Mouse (Mus musculus) bone marrow macrophage, adult 2 months (primary cell): ENCODE data around the gene Prkca.

ENCODE experiments used
- CTCF ChIP-seq: IDR thresholded peaks from 2 replicates; pipeline ENCODE4 v1.5.1; 2012; ENCODE audit warnings: low read depth, mild to moderate bottlenecking, low read length, moderate library complexity
- POLR2A ChIP-seq: IDR thresholded peaks from 2 replicates; pipeline ENCODE4 v1.6.1; 2012; ENCODE audit warnings: mild to moderate bottlenecking, low read depth, low read length, borderline replicate concordance

DNA sequence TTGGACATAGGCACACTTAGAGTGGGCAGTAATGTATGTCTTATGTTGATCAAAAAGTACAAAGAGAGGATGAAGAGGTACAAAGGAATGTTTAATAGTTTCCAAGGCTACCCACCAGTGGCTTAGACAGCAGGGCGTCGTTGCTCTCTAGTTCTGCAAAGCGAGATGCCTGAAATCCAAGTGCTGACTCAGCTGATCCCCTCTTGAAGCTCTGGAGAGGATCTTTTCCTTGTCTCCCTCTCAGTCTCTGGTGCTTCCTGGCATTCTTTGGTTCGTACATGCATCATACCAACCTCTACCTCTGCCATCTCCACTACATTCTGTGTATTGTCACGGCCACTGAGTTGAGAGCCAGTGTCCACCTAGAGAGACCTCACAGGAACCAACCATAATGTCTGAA lies 123.1 kb downstream of the Prkca start:
- TF ChIP-seq POLR2A (no peak), CTCF (no peak)
